Mouse (Mus musculus): ENCODE data around the gene Sox6. TPM values are rescaled to one million over a fixed set of nuclear protein-coding genes. Genes with fewer than 3 reads are reported as not detected.

The Sox6 gene
- polyA plus RNA-seq, 1 experiment from 2014 or later, result 149 TPM

GRCm38 (mm10) chr7:115453042-115453712 lies 585.4 kb downstream of the Sox6 start:
- Histone ChIP-seq H3K9ac (no peak overlapping the region), H3K4me3 (no peak overlapping the region), H3K4me1 (peaks cover 14% of the 10 kb centered on the region), H3K36me3 (ENCODE audit: poor library complexity, severe bottlenecking) (no peaks in the 10 kb centered on the region), H3K9me3 (replicated peaks) (no peaks in the 10 kb centered on the region), H3K27me3 (0 out of 2 replicates have a peak, but pooled peaks cover 4% of the 10 kb centered on the region), H3K27ac (no peak overlapping the region), H3K4me2 (peak overlapping the region; percentile 34)
- ATAC-seq, result peak; percentile 51; the same call in 1 of the 2 replicates
- WGBS, result 33% methylated on average over 21 of the region's 21 CpGs

- Histone ChIP-seq H3K36me3 (ENCODE audit: poor library complexity, severe bottlenecking) (no peaks in the 10 kb centered on the region), H3K4me3 (no peak overlapping the region), H3K4me2 (no peak overlapping the region; the same call in 1 of the 2 replicates), H3K4me1 (peaks cover 14% of the 10 kb centered on the region), H3K9ac (no peak overlapping the region), H3K27ac (no peak overlapping the region), H3K27me3 (0 out of 2 replicates have a peak, but pooled peaks cover 4% of the 10 kb centered on the region), H3K9me3 (replicated peaks) (no peaks in the 10 kb centered on the region)
- 39% methylated on average over 23 of the region's 23 CpGs for WGBS
- 0 out of 2 replicates have a peak, but pooled peaks have one; percentile 24 for ATAC-seq
Observed at GRCm38 (mm10) chr7:115450431-115451195, 588.0 kb downstream of the Sox6 start.

- Histone ChIP-seq H3K36me3 (ENCODE audit: poor library complexity, severe bottlenecking) (no peaks in the 10 kb centered on the region), H3K4me3 (no peak overlapping the region), H3K9me3 (replicated peaks) (no peaks in the 10 kb centered on the region), H3K4me2 (no peak overlapping the region), H3K9ac (no peak overlapping the region), H3K27ac (no peak overlapping the region), H3K4me1 (peaks cover 13% of the 10 kb centered on the region), H3K27me3 (0 out of 2 replicates have a peak, but pooled peaks cover 4% of the 10 kb centered on the region)
- 82% methylated on average over 8 of the region's 8 CpGs for WGBS
- ATAC-seq, result no peak
Observed at GRCm38 (mm10) chr7:115448403-115449025, 590.1 kb downstream of the Sox6 start.

- no peak overlapping the region for H3K4me3 ChIP-seq
- H3K27ac ChIP-seq, result no peak overlapping the region
- H3K4me1 ChIP-seq, result peaks cover 10% of the 10 kb centered on the region
- no peak for ATAC-seq
- H3K9me3 ChIP-seq (replicated peaks), result no peaks in the 10 kb centered on the region
- H3K4me2 ChIP-seq, result no peak overlapping the region
- H3K9ac ChIP-seq, result no peak overlapping the region
- no peaks in the 10 kb centered on the region for H3K36me3 ChIP-seq (ENCODE audit: poor library complexity, severe bottlenecking)
- H3K27me3 ChIP-seq, result 0 out of 2 replicates have a peak, but pooled peaks cover 3% of the 10 kb centered on the region
- WGBS, result 76% methylated on average over 3 of the region's 3 CpGs
Observed at GRCm38 (mm10) chr7:115447091-115447490, 591.5 kb downstream of the Sox6 start.

GRCm38 (mm10) chr7:115446481-115447016 lies 592.0 kb downstream of the Sox6 start:
- ATAC-seq, result no peak
- 24% methylated on average over 6 of the region's 6 CpGs for WGBS
- Histone ChIP-seq H3K4me2 (no peak overlapping the region), H3K4me3 (no peak overlapping the region), H3K4me1 (peaks cover 10% of the 10 kb centered on the region), H3K27ac (no peak overlapping the region), H3K27me3 (no peaks in the 10 kb centered on the region), H3K9me3 (replicated peaks) (no peaks in the 10 kb centered on the region), H3K36me3 (ENCODE audit: poor library complexity, severe bottlenecking) (no peaks in the 10 kb centered on the region), H3K9ac (no peak overlapping the region)

GRCm38 (mm10) chr7:115426161-115426982 lies 612.2 kb downstream of the Sox6 start:
- Histone ChIP-seq H3K4me1 (peaks cover 7% of the 10 kb centered on the region), H3K4me2 (no peak overlapping the region), H3K9me3 (replicated peaks) (no peaks in the 10 kb centered on the region), H3K4me3 (no peak overlapping the region), H3K9ac (no peak overlapping the region), H3K36me3 (ENCODE audit: poor library complexity, severe bottlenecking) (no peaks in the 10 kb centered on the region), H3K27me3 (no peaks in the 10 kb centered on the region), H3K27ac (no peak overlapping the region)
- no peak for ATAC-seq
- WGBS, result 85% methylated on average over 7 of the region's 7 CpGs

- no peak overlapping the region for H3K4me2 ChIP-seq
- no peak overlapping the region for H3K9ac ChIP-seq
- H3K36me3 ChIP-seq (ENCODE audit: poor library complexity, severe bottlenecking), result no peaks in the 10 kb centered on the region
- H3K4me1 ChIP-seq, result peaks cover 14% of the 10 kb centered on the region
- no peak for ATAC-seq
- 68% methylated on average over 7 of the region's 7 CpGs for WGBS
- no peaks in the 10 kb centered on the region for H3K9me3 ChIP-seq (replicated peaks)
- no peak overlapping the region for H3K4me3 ChIP-seq
- H3K27ac ChIP-seq, result no peak overlapping the region
- H3K27me3 ChIP-seq, result no peaks in the 10 kb centered on the region
Observed at GRCm38 (mm10) chr7:115422828-115423227, 615.8 kb downstream of the Sox6 start.

GRCm38 (mm10) chr7:115420960-115421359 lies 617.6 kb downstream of the Sox6 start:
- Histone ChIP-seq H3K4me2 (peak overlapping the region; percentile 24; the same call in 1 of the 2 replicates), H3K27ac (no peak overlapping the region), H3K27me3 (no peaks in the 10 kb centered on the region), H3K9ac (no peak overlapping the region), H3K4me3 (no peak overlapping the region), H3K4me1 (peaks cover 14% of the 10 kb centered on the region), H3K36me3 (ENCODE audit: poor library complexity, severe bottlenecking) (no peaks in the 10 kb centered on the region), H3K9me3 (replicated peaks) (no peaks in the 10 kb centered on the region)
- no peak for ATAC-seq
- WGBS, result 34% methylated on average over 12 of the region's 12 CpGs

Other genes starting within 250 kb of the Sox6 start
- gene 1110004F10Rik, start 601 bp upstream of the Sox6 start, polyA plus RNA-seq (2015; fragmentation: Nextera tagmentation; extraction: Ambion mirVana), result 372 and 377 TPM in 2 replicates
- 0.57 and 1.6 TPM in 2 replicates for gene Gm4353, start 45.8 kb upstream of the Sox6 start, polyA plus RNA-seq (2015; fragmentation: Nextera tagmentation; extraction: Ambion mirVana)